Mouse (Mus musculus): Measurements from ENCODE around the gene Tmem204. TPM values are rescaled to one million over a fixed set of nuclear protein-coding genes. Genes with fewer than 3 reads are reported as not detected.

Tmem204 gene
- polyA plus RNA-seq (2014; fragmentation: Illumina TruSeq; extraction: RNeasy Lipid Tissue Mini Kit (QIAGEN cat#74804); ENCODE audit: insufficient read depth, low read depth, low replicate concordance) = 141 TPM

GRCm38 (mm10) chr17:25083444-25083931, at the start of gene Tmem204:
Gene Tmem204, minus strand, starts transcription at chr17:25083591.

DNA sequence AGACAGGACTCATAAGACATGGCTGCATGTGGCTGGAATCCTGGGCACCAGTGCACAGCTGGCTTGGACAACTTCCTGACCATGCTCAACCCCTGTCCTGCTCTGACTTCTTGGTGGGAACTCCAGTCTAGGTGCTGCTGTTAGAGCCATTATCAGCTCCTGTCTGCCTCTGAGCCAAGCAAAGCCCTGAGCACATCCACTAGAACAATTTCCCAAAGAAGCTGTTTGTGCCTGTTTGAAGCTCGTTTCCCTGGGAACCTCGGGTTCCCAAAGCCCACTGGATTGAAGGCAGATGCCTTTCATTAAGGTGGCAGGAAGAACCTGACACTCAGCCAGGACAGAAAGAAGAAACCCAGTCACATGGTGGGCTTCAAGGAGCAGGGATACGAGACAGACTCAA, 37.0 kb upstream of the Tmem204 start, which contains the start of gene Ptx4:
Ptx4 (plus strand) TSS at position 355 of the 400 bp plus-strand sequence.

GRCm38 (mm10) chr17:25115664-25116432, 32.5 kb upstream of the Tmem204 start, which contains the start of gene Telo2:
Gene Telo2, minus strand, starts transcription at chr17:25115967.

DNA sequence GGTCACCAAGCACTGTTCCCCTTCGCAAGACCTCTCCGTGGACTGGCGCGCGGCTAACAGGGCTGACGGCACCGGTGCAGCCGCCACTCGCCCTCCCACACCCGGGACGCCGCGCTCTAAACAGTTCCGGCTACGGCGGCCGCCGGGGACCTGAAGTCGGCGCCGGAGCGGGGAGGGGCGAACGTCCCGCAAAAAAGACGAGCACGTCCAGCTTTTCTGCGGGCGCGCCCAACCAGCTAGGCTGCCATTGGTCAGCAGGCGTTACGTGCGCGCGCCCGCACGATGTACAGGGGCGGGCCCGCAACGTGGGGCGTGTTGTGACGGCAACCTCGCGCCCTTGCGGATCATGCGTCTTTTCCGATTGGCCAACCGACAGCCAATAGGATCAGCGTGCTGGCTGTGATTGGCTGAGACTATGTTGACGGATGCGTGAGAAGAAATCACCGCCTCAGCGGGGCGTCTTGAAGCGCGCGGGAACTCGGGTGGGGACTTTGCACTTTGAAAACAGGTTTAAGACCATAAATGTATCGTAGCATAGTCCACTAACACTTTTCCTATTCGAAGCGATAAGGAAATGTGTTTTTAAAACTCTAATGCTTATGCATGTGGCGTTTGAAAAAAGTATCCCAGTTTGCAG, 67.6 kb downstream of the Tmem204 start, which contains the start of the genes Cramp1l and Ift140:
Cramp1l (minus strand) TSS at position 134 of the 637 bp plus-strand sequence.
Ift140 (plus strand) TSS at position 431 of the 637 bp plus-strand sequence.

Other genes with a start within 250 kb of the Tmem204 start
- gene Hagh, start 243.4 kb downstream of the Tmem204 start, polyA plus RNA-seq (2014; fragmentation: Illumina TruSeq; extraction: RNeasy Lipid Tissue Mini Kit (QIAGEN cat#74804); ENCODE audit: insufficient read depth, low read depth, low replicate concordance) = 45.6 TPM
- 9.0 TPM for gene Fahd1, start 233.2 kb downstream of the Tmem204 start, polyA plus RNA-seq (2014; fragmentation: Illumina TruSeq; extraction: RNeasy Lipid Tissue Mini Kit (QIAGEN cat#74804); ENCODE audit: insufficient read depth, low read depth, low replicate concordance)
- 1.3 TPM for gene Igfals, start 217.6 kb downstream of the Tmem204 start, polyA plus RNA-seq (2014; fragmentation: Illumina TruSeq; extraction: RNeasy Lipid Tissue Mini Kit (QIAGEN cat#74804); ENCODE audit: insufficient read depth, low read depth, low replicate concordance)
- 28.8 TPM for gene Nubp2, start 197.2 kb downstream of the Tmem204 start, polyA plus RNA-seq (2014; fragmentation: Illumina TruSeq; extraction: RNeasy Lipid Tissue Mini Kit (QIAGEN cat#74804); ENCODE audit: insufficient read depth, low read depth, low replicate concordance)
- gene Spsb3, start 196.9 kb downstream of the Tmem204 start, polyA plus RNA-seq (2014; fragmentation: Illumina TruSeq; extraction: RNeasy Lipid Tissue Mini Kit (QIAGEN cat#74804); ENCODE audit: insufficient read depth, low read depth, low replicate concordance) = 25.7 TPM
- 8.2 TPM for gene Eme2, start 188.5 kb downstream of the Tmem204 start, polyA plus RNA-seq (2014; fragmentation: Illumina TruSeq; extraction: RNeasy Lipid Tissue Mini Kit (QIAGEN cat#74804); ENCODE audit: insufficient read depth, low read depth, low replicate concordance)
- gene Mrps34, start 188.5 kb downstream of the Tmem204 start, polyA plus RNA-seq (2014; fragmentation: Illumina TruSeq; extraction: RNeasy Lipid Tissue Mini Kit (QIAGEN cat#74804); ENCODE audit: insufficient read depth, low read depth, low replicate concordance) = 47.3 TPM
- gene Nme3, start 187.1 kb downstream of the Tmem204 start, polyA plus RNA-seq (2014; fragmentation: Illumina TruSeq; extraction: RNeasy Lipid Tissue Mini Kit (QIAGEN cat#74804); ENCODE audit: insufficient read depth, low read depth, low replicate concordance) = 65.8 TPM
- gene Mapk8ip3, start 146.6 kb downstream of the Tmem204 start, polyA plus RNA-seq (2014; fragmentation: Illumina TruSeq; extraction: RNeasy Lipid Tissue Mini Kit (QIAGEN cat#74804); ENCODE audit: insufficient read depth, low read depth, low replicate concordance) = 16.0 TPM
- 12.6 TPM for gene Jpt2, start 122.9 kb downstream of the Tmem204 start, polyA plus RNA-seq (2014; fragmentation: Illumina TruSeq; extraction: RNeasy Lipid Tissue Mini Kit (QIAGEN cat#74804); ENCODE audit: insufficient read depth, low read depth, low replicate concordance)
- 3.6 TPM for gene Cramp1l, start 67.8 kb downstream of the Tmem204 start, polyA plus RNA-seq (2014; fragmentation: Illumina TruSeq; extraction: RNeasy Lipid Tissue Mini Kit (QIAGEN cat#74804); ENCODE audit: insufficient read depth, low read depth, low replicate concordance)
- gene Ift140, start 67.5 kb downstream of the Tmem204 start, polyA plus RNA-seq (2014; fragmentation: Illumina TruSeq; extraction: RNeasy Lipid Tissue Mini Kit (QIAGEN cat#74804); ENCODE audit: insufficient read depth, low read depth, low replicate concordance) = 6.4 TPM
- 11.7 TPM for gene Telo2, start 32.4 kb upstream of the Tmem204 start, polyA plus RNA-seq (2014; fragmentation: Illumina TruSeq; extraction: RNeasy Lipid Tissue Mini Kit (QIAGEN cat#74804); ENCODE audit: insufficient read depth, low read depth, low replicate concordance)
- gene Ptx4, start 37.2 kb upstream of the Tmem204 start, polyA plus RNA-seq (2014; fragmentation: Illumina TruSeq; extraction: RNeasy Lipid Tissue Mini Kit (QIAGEN cat#74804); ENCODE audit: insufficient read depth, low read depth, low replicate concordance) = not detected
- gene Clcn7, start 49.8 kb upstream of the Tmem204 start, polyA plus RNA-seq (2014; fragmentation: Illumina TruSeq; extraction: RNeasy Lipid Tissue Mini Kit (QIAGEN cat#74804); ENCODE audit: insufficient read depth, low read depth, low replicate concordance) = 13.7 TPM
- gene Ccdc154, start 78.9 kb upstream of the Tmem204 start, polyA plus RNA-seq (2014; fragmentation: Illumina TruSeq; extraction: RNeasy Lipid Tissue Mini Kit (QIAGEN cat#74804); ENCODE audit: insufficient read depth, low read depth, low replicate concordance) = not detected
- 3.1 TPM for gene Gm38655, start 91.9 kb upstream of the Tmem204 start, polyA plus RNA-seq (2014; fragmentation: Illumina TruSeq; extraction: RNeasy Lipid Tissue Mini Kit (QIAGEN cat#74804); ENCODE audit: insufficient read depth, low read depth, low replicate concordance)
- 13.3 TPM for gene BC003965, start 101.0 kb upstream of the Tmem204 start, polyA plus RNA-seq (2014; fragmentation: Illumina TruSeq; extraction: RNeasy Lipid Tissue Mini Kit (QIAGEN cat#74804); ENCODE audit: insufficient read depth, low read depth, low replicate concordance)
- 11.2 TPM for gene Unkl, start 104.8 kb upstream of the Tmem204 start, polyA plus RNA-seq (2014; fragmentation: Illumina TruSeq; extraction: RNeasy Lipid Tissue Mini Kit (QIAGEN cat#74804); ENCODE audit: insufficient read depth, low read depth, low replicate concordance)
- gene Gnptg, start 156.5 kb upstream of the Tmem204 start, polyA plus RNA-seq (2014; fragmentation: Illumina TruSeq; extraction: RNeasy Lipid Tissue Mini Kit (QIAGEN cat#74804); ENCODE audit: insufficient read depth, low read depth, low replicate concordance) = 49.7 TPM
- gene Tsr3, start 156.6 kb upstream of the Tmem204 start, polyA plus RNA-seq (2014; fragmentation: Illumina TruSeq; extraction: RNeasy Lipid Tissue Mini Kit (QIAGEN cat#74804); ENCODE audit: insufficient read depth, low read depth, low replicate concordance) = 13.7 TPM
- gene Baiap3, start 172.8 kb upstream of the Tmem204 start, polyA plus RNA-seq (2014; fragmentation: Illumina TruSeq; extraction: RNeasy Lipid Tissue Mini Kit (QIAGEN cat#74804); ENCODE audit: insufficient read depth, low read depth, low replicate concordance) = 6.2 TPM
- 148 TPM for gene Ube2i, start 191.0 kb upstream of the Tmem204 start, polyA plus RNA-seq (2014; fragmentation: Illumina TruSeq; extraction: RNeasy Lipid Tissue Mini Kit (QIAGEN cat#74804); ENCODE audit: insufficient read depth, low read depth, low replicate concordance)
- gene Prss34, start 214.8 kb upstream of the Tmem204 start, polyA plus RNA-seq (2014; fragmentation: Illumina TruSeq; extraction: RNeasy Lipid Tissue Mini Kit (QIAGEN cat#74804); ENCODE audit: insufficient read depth, low read depth, low replicate concordance) = not detected
- gene Prss28, start 225.1 kb upstream of the Tmem204 start, polyA plus RNA-seq (2014; fragmentation: Illumina TruSeq; extraction: RNeasy Lipid Tissue Mini Kit (QIAGEN cat#74804); ENCODE audit: insufficient read depth, low read depth, low replicate concordance) = not detected
- not detected for gene Prss29, start 235.1 kb upstream of the Tmem204 start, polyA plus RNA-seq (2014; fragmentation: Illumina TruSeq; extraction: RNeasy Lipid Tissue Mini Kit (QIAGEN cat#74804); ENCODE audit: insufficient read depth, low read depth, low replicate concordance)